ENCODE assay signal across 11 mouse cellular contexts in the genomic region with DNA sequence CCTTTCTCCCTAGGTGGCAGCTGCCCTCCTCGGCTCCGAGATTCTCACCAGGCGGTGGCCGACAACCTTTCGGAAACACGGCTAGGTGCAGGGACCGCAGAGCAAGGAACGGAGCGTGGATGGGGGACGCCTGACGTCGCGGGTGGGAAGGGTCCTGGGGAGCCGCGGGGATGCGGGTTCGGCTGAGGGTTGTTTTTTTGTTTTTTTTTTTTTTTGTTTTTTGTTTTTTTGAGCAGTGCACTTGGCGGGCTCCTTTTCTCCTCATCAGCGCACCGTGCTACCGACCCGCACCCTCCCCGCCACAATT. TPM values are rescaled to one million over a fixed set of nuclear protein-coding genes. Genes with fewer than 3 reads are reported as not detected.
DNase-seq lines count a peak whose midpoint lies in the region; ATAC-seq lines count a peak whose summit lies in the region.
"Had no signal": no experiment of that assay in that cellular context is flagged by ENCODE, and none has a peak within 500 bp of the region (broad histone marks: within the 10 kb centered on the region; RNA-seq: fewer than 3 reads in every experiment).

No protein-coding gene starts in this region.

- H3K4me2 ChIP-seq in kidney, embryonic 15.5 days, result peak overlapping the region; percentile 36; the same call in 1 of the 2 replicates
- no peak overlapping the region for H3K4me2 ChIP-seq in embryonic facial prominence, embryonic 11.5 days (ENCODE audit: low read depth, low read length)
- H3K4me2 ChIP-seq in hindbrain, embryonic 11.5 days (replicated peaks; ENCODE audit: low read depth, low read length), result peak overlapping the region; percentile 32

- no peak overlapping the region for H3K9ac ChIP-seq in kidney, embryonic 15.5 days
- no peak overlapping the region for H3K9ac ChIP-seq in embryonic facial prominence, embryonic 11.5 days (replicated peaks; ENCODE audit: low read length)
- peak overlapping the region; percentile 40 for H3K9ac ChIP-seq in hindbrain, embryonic 11.5 days (ENCODE audit: low read depth, low read length)

- no peaks in the 10 kb centered on the region for H3K9me3 ChIP-seq in kidney, embryonic 15.5 days (replicated peaks)
- H3K9me3 ChIP-seq in embryonic facial prominence, embryonic 11.5 days (replicated peaks; ENCODE audit: control insufficient read depth, low read length), result no peaks in the 10 kb centered on the region
- H3K9me3 ChIP-seq in hindbrain, embryonic 11.5 days (ENCODE audit: control insufficient read depth, low read length), result no peaks in the 10 kb centered on the region

- no peak for DNase-seq in kidney, postnatal 25 days
- peak; percentile 43 for DNase-seq in embryonic facial prominence, embryonic 11.5 days (ENCODE audit: low spot score)
- peak; percentile 62 for DNase-seq in hindbrain, embryonic 11.5 days (ENCODE audit: low spot score)
- peak; percentile 56 for DNase-seq in neural tube, embryonic 10.5 days (ENCODE audit: extremely low spot score, low spot score)
- DNase-seq in cerebellum, postnatal 25 days, result no peak
- DNase-seq in adipocyte (ENCODE audit: low spot score), result no peak
- DNase-seq in T-cell, adult 2 months (ENCODE audit: low spot score), result no peak
- DNase-seq: adrenal gland, postnatal 36 days; lung, postnatal 10 days had no signal

- no peak overlapping the region for H3K27ac ChIP-seq in kidney, embryonic 15.5 days
- no peak overlapping the region for H3K27ac ChIP-seq in embryonic facial prominence, embryonic 11.5 days (replicated peaks; ENCODE audit: low read depth, low read length)
- no peak overlapping the region for H3K27ac ChIP-seq in hindbrain, embryonic 11.5 days (ENCODE audit: low read depth, low read length)
- H3K27ac ChIP-seq: left cerebral cortex, adult 2 months had no signal

- ATAC-seq in kidney, embryonic 15.5 days (replicated peaks; ENCODE audit: low FRiP score), result no peak
- no peak for ATAC-seq in embryonic facial prominence, embryonic 11.5 days (replicated peaks; ENCODE audit: insufficient number of reproducible peaks, low FRiP score, low TSS enrichment, low read depth)
- no peak for ATAC-seq in hindbrain, embryonic 11.5 days (ENCODE audit: low FRiP score)

- H3K4me1 ChIP-seq in kidney, embryonic 15.5 days, result peaks cover 30% of the 10 kb centered on the region
- H3K4me1 ChIP-seq in embryonic facial prominence, embryonic 11.5 days (ENCODE audit: control insufficient read depth, insufficient read depth, low read length), result peaks cover 4% of the 10 kb centered on the region
- H3K4me1 ChIP-seq in hindbrain, embryonic 11.5 days (replicated peaks; ENCODE audit: control insufficient read depth, insufficient read depth, low read length), result peaks cover 5% of the 10 kb centered on the region

- 2% methylated on average over 23 of the region's 23 CpGs for WGBS in kidney, embryonic 15.5 days
- 0% methylated on average over 23 of the region's 23 CpGs for WGBS in embryonic facial prominence, embryonic 11.5 days
- WGBS in hindbrain, embryonic 11.5 days, result under 1% methylated on average over 23 of the region's 23 CpGs

- peaks cover 98% of the 10 kb centered on the region for H3K27me3 ChIP-seq in kidney, embryonic 15.5 days
- peaks cover 51% of the 10 kb centered on the region for H3K27me3 ChIP-seq in embryonic facial prominence, embryonic 11.5 days (ENCODE audit: control insufficient read depth, insufficient read depth, low read length)
- H3K27me3 ChIP-seq in hindbrain, embryonic 11.5 days (ENCODE audit: control insufficient read depth, insufficient read depth, low read length), result peaks cover 83% of the 10 kb centered on the region

- 0 out of 2 replicates have a peak overlapping the region, but pooled peaks have one; percentile 22 for H3K4me3 ChIP-seq in kidney, embryonic 15.5 days (replicated peaks)
- H3K4me3 ChIP-seq in embryonic facial prominence, embryonic 11.5 days (ENCODE audit: low read depth, low read length), result peak overlapping the region; percentile 17; the same call in 1 of the 2 replicates
- peak overlapping the region; percentile 54 for H3K4me3 ChIP-seq in hindbrain, embryonic 11.5 days (ENCODE audit: low read depth, low read length)
- H3K4me3 ChIP-seq: left cerebral cortex, adult 2 months had no signal

- no peaks in the 10 kb centered on the region for H3K36me3 ChIP-seq in kidney, embryonic 15.5 days
- H3K36me3 ChIP-seq in embryonic facial prominence, embryonic 11.5 days (replicated peaks; ENCODE audit: control insufficient read depth, insufficient read depth, low read depth, low read length), result no peaks in the 10 kb centered on the region
- H3K36me3 ChIP-seq in hindbrain, embryonic 11.5 days (ENCODE audit: control insufficient read depth, insufficient read depth, low read length), result no peaks in the 10 kb centered on the region

RNA-seq across cellular contexts. Expression of gene Nkx6-1, which starts 5.9 kb away (rescaled TPM):
- 0.55 and 0.90 TPM in 2 replicates for polyA plus RNA-seq in kidney, embryonic 15.5 days (2015; fragmentation: Nextera tagmentation; extraction: Ambion mirVana)
- 0.93 and 1.3 TPM in 2 replicates for polyA plus RNA-seq in embryonic facial prominence, embryonic 11.5 days (2014; fragmentation: Nextera tagmentation; extraction: Ambion mirVana)
- polyA plus RNA-seq in hindbrain, embryonic 11.5 days (2014; fragmentation: Nextera tagmentation; extraction: Ambion mirVana), result 9.8 and 14.7 TPM in 2 replicates

Comparison
In these comparisons a context has a peak if more than half of its experiments do, and no peak if none do; other contexts are left out.
1. DNase-seq: peak in embryonic facial prominence, embryonic 11.5 days (single experiment), hindbrain, embryonic 11.5 days (single experiment) and neural tube, embryonic 10.5 days (single experiment); none in kidney, postnatal 25 days (0 of 2), cerebellum, postnatal 25 days (0 of 2), adipocyte (single experiment) and T-cell, adult 2 months (single experiment).
2. Peak in every context shown above with its lines, with median percentiles within 50 percentile points of each other: H3K4me3 ChIP-seq.